Comparison of ENCODE assay signal across 9 mouse cellular contexts in genomic region chr13:98572011-98572570, GRCm38 (mm10).
A peak's percentile ranks its signal among the peaks of the same experiment; 100 is the strongest.
DNase-seq lines count a peak whose midpoint lies in the region; ATAC-seq lines count a peak whose summit lies in the region.
"Had no signal": no experiment of that assay in that cellular context is flagged by ENCODE, and none has a peak within 500 bp of the region (broad histone marks: within the 10 kb centered on the region; RNA-seq: fewer than 3 reads in every experiment).

No protein-coding gene starts in this region.

- peak overlapping the region; percentile 57 for H3K4me3 ChIP-seq in heart, embryonic 13.5 days
- peak overlapping the region; percentile 56 for H3K4me3 ChIP-seq in embryonic facial prominence, embryonic 10.5 days
- peak overlapping the region; percentile 41 for H3K4me3 ChIP-seq in hindbrain, embryonic 13.5 days
- H3K4me3 ChIP-seq in midbrain, embryonic 10.5 days, result peak overlapping the region; percentile 52

- intact Hi-C loops in left cerebral cortex, postnatal 36 days (cut with DNase I), result no loop called here
- intact Hi-C loops in gastrocnemius, postnatal 14 days (cut with DNase I; ENCODE audit: low total_unique reads), result no loop called here

- no peak for ATAC-seq in heart, embryonic 13.5 days (ENCODE audit: extremely low read depth, insufficient number of reproducible peaks, low FRiP score, low TSS enrichment)
- 0 out of 2 replicates have a peak, but pooled peaks have one; percentile 47 for ATAC-seq in hindbrain, embryonic 13.5 days (ENCODE audit: low FRiP score)
- ATAC-seq: CD4-positive, CD25-positive, alpha-beta regulatory T cell, adult 4 months had no signal

- no peaks in the 10 kb centered on the region for H3K36me3 ChIP-seq in heart, embryonic 13.5 days
- no peaks in the 10 kb centered on the region for H3K36me3 ChIP-seq in embryonic facial prominence, embryonic 10.5 days (replicated peaks)
- H3K36me3 ChIP-seq in hindbrain, embryonic 13.5 days, result no peaks in the 10 kb centered on the region
- H3K36me3 ChIP-seq in midbrain, embryonic 10.5 days, result no peaks in the 10 kb centered on the region

- H3K9me3 ChIP-seq in heart, embryonic 13.5 days, result no peaks in the 10 kb centered on the region
- no peaks in the 10 kb centered on the region for H3K9me3 ChIP-seq in embryonic facial prominence, embryonic 10.5 days
- H3K9me3 ChIP-seq in hindbrain, embryonic 13.5 days, result no peaks in the 10 kb centered on the region
- no peaks in the 10 kb centered on the region for H3K9me3 ChIP-seq in midbrain, embryonic 10.5 days (replicated peaks)

- H3K27me3 ChIP-seq in heart, embryonic 13.5 days (replicated peaks), result peaks cover 74% of the 10 kb centered on the region
- H3K27me3 ChIP-seq in embryonic facial prominence, embryonic 10.5 days (replicated peaks; ENCODE audit: low read depth, poor library complexity, severe bottlenecking), result peaks cover 96% of the 10 kb centered on the region
- H3K27me3 ChIP-seq in hindbrain, embryonic 13.5 days, result peaks cover 80% of the 10 kb centered on the region
- H3K27me3 ChIP-seq in midbrain, embryonic 10.5 days (ENCODE audit: low read depth, poor library complexity, severe bottlenecking), result peaks cover 100% of the 10 kb centered on the region

- H3K9ac ChIP-seq in heart, embryonic 13.5 days, result peak overlapping the region; percentile 74
- no peak overlapping the region for H3K9ac ChIP-seq in hindbrain, embryonic 13.5 days

- no peak overlapping the region for H3K27ac ChIP-seq in heart, embryonic 13.5 days (replicated peaks)
- H3K27ac ChIP-seq in embryonic facial prominence, embryonic 10.5 days (replicated peaks), result peak overlapping the region; percentile 85
- H3K27ac ChIP-seq in hindbrain, embryonic 13.5 days, result no peak overlapping the region
- peak overlapping the region; percentile 61; the same call in 1 of the 2 replicates for H3K27ac ChIP-seq in midbrain, embryonic 10.5 days (replicated peaks)

- WGBS in heart, embryonic 13.5 days, result 10% methylated on average over 10 of the region's 14 CpGs
- under 1% methylated on average over 11 of the region's 14 CpGs for WGBS in embryonic facial prominence, embryonic 10.5 days
- WGBS in hindbrain, embryonic 13.5 days, result 5% methylated on average over 10 of the region's 14 CpGs
- whole genome bisulfite sequencing in midbrain, embryonic 10.5 days, result under 1% methylated on average over 10 of the region's 14 CpGs

- peaks cover 17% of the 10 kb centered on the region for H3K4me1 ChIP-seq in heart, embryonic 13.5 days
- H3K4me1 ChIP-seq in embryonic facial prominence, embryonic 10.5 days, result peaks cover 45% of the 10 kb centered on the region
- H3K4me1 ChIP-seq in hindbrain, embryonic 13.5 days (replicated peaks), result peaks cover 23% of the 10 kb centered on the region
- peaks cover 38% of the 10 kb centered on the region for H3K4me1 ChIP-seq in midbrain, embryonic 10.5 days

- DNase-seq in heart, postnatal 4 days, result no peak
- no peak for DNase-seq in embryonic facial prominence, embryonic 10.5 days (ENCODE audit: low spot score)
- no peak for DNase-seq in midbrain, embryonic 10.5 days (ENCODE audit: low spot score)
- DNase-seq in frontal cortex, adult 2 months (ENCODE audit: extremely low spot score in 1 of 2, low spot score in 1 of 2), result no peak
- DNase-seq in left cerebral cortex, postnatal 36 days (ENCODE audit: low spot score in 2 of 2), result no peak
- no peak for DNase-seq in gastrocnemius, postnatal 14 days

- peak overlapping the region; percentile 83 for H3K4me2 ChIP-seq in heart, embryonic 13.5 days
- H3K4me2 ChIP-seq in hindbrain, embryonic 13.5 days, result peak overlapping the region; percentile 64

Comparison
In these comparisons a context has a peak if more than half of its experiments do, and no peak if none do; other contexts are left out.
1. H3K27ac ChIP-seq: peak in embryonic facial prominence, embryonic 10.5 days (single experiment) and midbrain, embryonic 10.5 days (single experiment); none in heart, embryonic 13.5 days (single experiment) and hindbrain, embryonic 13.5 days (single experiment).
2. Peak in every context shown above with its lines, with median percentiles within 50 percentile points of each other: H3K4me3 ChIP-seq.